Mouse (Mus musculus) lung, adult 2 months (tissue): ENCODE measurements at regions not wholly inside any gene's neighbourhood (a gene's known extent, or its start where the extent isn't known, plus 50 kb on each side); places are given as distances from the start of the nearest gene placed in this dataset.

Experiments
- CTCF ChIP-seq: fragments of 200-500 bp; IDR thresholded peaks from 2 replicates; pipeline ENCODE4 v1.5.1; 2011; ENCODE audit warnings: mild to moderate bottlenecking, low read length, control low read depth; ENCODE audit not compliant: insufficient read depth
- POLR2A ChIP-seq: fragments of 200-500 bp; IDR thresholded peaks from 2 replicates; pipeline ENCODE4 v1.6.1; 2011; ENCODE audit warnings: low read depth, mild to moderate bottlenecking, control low read depth, low read length, borderline replicate concordance; ENCODE audit errors: extremely low read depth

GRCm38 (mm10) chr12:73416367-73416897, 129.8 kb downstream of the Tmem30b start:
- no peak for TF ChIP-seq CTCF
- TF ChIP-seq POLR2A, result no peak
